Mouse (Mus musculus): Measurements from ENCODE around the gene Prkca.

Prkca gene

DNA sequence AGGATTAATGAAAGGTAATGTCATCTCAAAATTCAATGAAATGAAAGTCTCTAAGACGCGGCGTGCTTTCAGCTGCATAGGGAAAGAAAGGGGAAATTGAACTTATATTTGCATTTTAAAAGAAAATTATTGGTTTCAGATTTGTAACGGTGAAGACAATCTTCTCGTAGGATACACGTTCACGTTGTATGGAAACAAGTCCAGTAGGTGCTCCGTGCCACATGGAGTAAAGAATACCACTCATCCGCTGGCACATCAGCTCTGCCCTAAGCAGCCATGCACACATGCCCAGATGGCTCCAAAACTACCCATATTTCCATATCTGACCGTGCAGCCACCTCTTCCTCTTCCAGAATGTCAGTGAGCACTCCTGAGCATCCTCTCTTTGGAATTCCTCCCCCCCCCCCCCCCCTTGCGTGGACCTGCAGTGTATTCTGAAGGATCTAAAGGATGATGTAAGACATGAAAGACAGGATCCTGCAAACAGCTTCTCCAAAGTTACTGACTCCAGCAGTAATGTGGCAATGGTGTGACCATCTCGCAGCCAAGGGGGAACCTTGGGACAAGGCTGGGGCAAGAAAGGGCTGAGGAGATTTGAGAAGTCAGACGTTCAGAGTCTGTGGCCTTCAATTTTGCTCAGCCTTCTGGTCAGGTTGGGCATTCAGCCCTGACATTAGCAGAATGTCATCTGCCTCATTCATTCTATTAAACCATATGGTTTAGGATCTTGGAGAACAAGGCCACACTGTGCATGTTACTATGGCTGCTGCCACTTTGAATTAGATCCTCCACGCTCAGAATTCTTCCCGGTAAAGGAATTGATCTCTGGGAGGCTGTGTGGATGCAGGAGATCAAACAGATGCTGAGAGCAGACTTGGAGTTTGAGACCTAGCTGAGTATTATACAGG is 142.8 kb downstream of the Prkca start:
- no peak for DNase-seq

- DNase-seq = no peak
These were observed 144.2 kb downstream of the Prkca start for GRCm38 (mm10) chr11:108199429-108199985.

- DNase-seq = no peak
These were observed 145.1 kb downstream of the Prkca start for GRCm38 (mm10) chr11:108198592-108198991.

DNA sequence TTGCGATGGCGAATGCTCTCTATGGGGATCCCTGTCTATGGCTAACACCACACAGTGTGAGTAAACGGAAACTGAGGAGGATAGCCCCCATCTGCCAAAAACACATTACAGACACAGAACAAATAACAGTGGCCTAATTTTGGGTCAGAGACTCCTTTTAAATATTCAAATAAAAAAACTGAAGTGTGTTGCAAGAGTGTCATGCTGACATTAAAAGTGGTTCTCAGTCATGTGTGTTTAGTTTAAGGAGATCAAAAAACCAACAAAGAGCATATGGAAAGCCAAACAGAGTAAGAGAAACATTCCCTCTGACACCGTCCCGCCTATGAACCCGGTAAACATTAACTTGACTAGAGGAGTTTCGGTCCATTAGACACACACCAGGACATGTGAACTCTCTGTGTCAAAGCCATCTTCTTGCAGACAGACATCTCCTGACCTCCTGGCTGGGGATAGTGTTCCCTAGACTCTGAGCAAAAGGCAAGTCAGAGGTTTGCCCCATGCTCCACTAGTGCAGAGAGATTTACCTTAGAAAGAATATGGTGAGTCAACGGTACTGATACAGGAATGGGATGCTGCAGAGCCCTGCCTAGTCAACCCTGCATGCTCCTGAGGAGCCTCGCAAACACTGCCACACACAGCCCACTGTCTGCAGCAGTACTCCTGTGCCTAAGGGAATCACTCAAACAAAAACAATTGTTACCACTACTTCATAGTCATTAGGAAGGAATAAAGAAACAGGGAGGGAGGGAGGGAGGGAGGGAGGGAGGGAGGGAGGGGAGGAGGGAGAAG is 146.1 kb downstream of the Prkca start:
- DNase-seq = no peak

GRCm38 (mm10) chr11:108196796-108197195 is 146.9 kb downstream of the Prkca start:
- DNase-seq = no peak

DNA sequence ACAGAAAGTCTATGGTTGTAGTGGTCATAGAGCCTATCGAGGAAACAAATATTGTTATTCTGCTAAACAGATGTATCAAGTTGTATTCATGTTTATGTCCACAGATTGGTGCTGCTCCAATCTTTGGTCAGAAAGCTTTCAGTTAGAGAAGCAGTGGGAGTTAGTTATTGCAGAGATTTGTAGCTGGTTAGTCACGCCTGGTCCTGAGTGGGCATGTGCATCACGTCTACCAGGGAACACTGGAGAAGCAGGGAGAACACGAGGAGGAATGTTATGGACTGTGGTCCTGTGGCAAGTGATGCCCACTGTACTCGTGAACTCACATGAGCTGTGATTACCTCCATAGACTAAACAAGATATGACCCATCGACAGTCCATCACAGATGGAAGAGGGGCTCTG is 153.4 kb downstream of the Prkca start:
- DNase-seq = no peak

DNA sequence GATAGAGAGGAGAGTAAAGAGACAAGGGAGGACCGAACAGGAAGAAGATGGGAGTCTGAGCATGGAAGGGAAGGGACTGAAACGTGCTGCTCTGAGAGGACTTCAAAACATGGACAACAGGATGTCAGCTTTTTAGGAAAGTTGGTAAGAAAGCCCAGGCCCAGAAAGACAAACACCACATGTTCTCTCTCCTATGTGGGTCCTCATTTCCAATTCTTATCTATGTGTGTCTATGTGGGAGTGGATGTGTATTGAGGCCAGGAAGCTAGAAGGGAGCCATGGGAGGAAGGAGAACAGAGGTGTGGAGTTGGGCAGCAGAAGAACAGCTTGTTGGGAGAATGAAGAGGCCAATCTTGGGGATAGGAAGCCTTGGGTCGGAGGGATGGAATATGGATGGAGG is 154.4 kb downstream of the Prkca start:
- no peak for DNase-seq

GRCm38 (mm10) chr11:108182421-108182820 is 161.3 kb downstream of the Prkca start:
- DNase-seq = peak; percentile 63

DNA sequence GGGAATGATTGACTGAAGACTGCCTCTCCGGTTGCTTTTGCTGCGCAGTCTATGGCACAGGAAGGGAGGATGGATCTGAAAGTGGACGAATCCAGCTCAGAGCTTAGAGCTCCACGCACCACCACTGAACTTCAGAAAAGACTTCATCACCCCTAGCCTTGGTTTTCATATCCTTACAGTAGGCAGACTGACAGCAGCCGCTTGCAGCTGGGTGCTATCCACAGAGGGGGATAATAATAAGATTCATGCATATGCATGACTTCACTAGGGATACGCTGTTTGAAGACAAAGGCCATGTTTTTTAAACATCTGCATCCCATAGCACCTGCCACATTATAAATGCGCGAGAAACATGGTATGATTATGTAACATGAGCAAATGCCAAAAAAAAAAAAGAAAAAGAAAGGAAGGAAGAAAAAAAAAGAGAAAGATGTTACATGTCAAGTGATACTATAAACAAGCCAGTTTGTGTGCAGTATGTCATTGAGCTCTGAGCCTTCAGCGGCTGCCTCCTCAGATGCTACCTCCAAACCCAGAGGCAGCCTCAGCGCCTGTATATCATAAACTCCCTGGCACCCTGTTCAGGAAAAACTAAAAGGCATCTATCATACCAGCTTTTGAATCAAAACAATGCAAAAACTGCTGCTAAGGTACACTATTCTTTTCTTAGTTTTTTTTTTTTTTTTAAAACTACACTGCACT is 162.6 kb downstream of the Prkca start:
- DNase-seq = no peak

GRCm38 (mm10) chr11:108178802-108179201 is 164.9 kb downstream of the Prkca start:
- no peak for DNase-seq

GRCm38 (mm10) chr11:108178258-108178657 is 165.5 kb downstream of the Prkca start:
- DNase-seq = no peak

- no peak for DNase-seq
These were observed 167.0 kb downstream of the Prkca start for GRCm38 (mm10) chr11:108176715-108177114.

- no peak for DNase-seq
These were observed 171.8 kb downstream of the Prkca start for GRCm38 (mm10) chr11:108171917-108172316.

GRCm38 (mm10) chr11:108171260-108171659 is 172.5 kb downstream of the Prkca start:
- DNase-seq = no peak

- no peak for DNase-seq
These were observed 173.6 kb downstream of the Prkca start for GRCm38 (mm10) chr11:108170107-108170506.

GRCm38 (mm10) chr11:108165725-108166124 is 178.0 kb downstream of the Prkca start:
- no peak for DNase-seq

DNA sequence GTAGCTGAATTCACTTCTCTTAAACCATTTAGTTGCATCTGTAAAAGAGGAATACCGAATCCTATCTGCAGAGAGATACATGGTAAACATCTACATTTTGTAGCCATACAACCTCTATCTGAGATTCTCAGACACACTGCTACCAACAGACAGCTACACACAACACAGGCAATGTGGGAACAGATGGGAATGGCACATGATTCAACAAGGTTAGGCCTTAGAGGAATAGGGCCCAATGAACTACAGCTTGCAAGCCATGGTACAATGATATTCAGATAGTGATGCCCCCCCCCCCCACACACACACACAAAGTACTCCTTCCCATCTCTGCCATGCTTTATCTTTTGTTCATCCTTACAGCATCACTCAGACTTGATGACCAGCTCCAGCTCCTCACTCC is 181.1 kb downstream of the Prkca start:
- no peak for DNase-seq

DNA sequence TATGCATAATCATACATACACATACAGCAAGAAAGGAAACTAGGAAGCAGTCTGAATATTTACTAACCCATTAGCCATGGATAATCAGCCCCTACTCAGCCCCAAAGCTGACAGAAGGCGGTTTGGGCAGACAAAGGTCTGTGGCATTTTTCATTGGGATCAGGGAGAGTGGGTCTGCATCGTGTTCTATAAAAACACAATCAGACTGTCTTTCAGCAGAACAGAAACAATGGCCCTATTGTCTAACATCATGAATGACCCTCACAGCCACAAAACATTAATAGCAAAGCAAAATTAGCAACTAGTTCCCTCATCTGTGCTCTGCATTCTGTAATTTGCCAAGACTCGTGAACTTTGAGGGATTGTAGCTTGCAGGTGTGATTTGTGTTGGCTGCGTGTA is 181.6 kb downstream of the Prkca start:
- DNase-seq = no peak

- DNase-seq = no peak
These were observed 183.7 kb downstream of the Prkca start for GRCm38 (mm10) chr11:108160056-108160455.

- no peak for DNase-seq
These were observed 185.7 kb downstream of the Prkca start for GRCm38 (mm10) chr11:108158046-108158445.

DNA sequence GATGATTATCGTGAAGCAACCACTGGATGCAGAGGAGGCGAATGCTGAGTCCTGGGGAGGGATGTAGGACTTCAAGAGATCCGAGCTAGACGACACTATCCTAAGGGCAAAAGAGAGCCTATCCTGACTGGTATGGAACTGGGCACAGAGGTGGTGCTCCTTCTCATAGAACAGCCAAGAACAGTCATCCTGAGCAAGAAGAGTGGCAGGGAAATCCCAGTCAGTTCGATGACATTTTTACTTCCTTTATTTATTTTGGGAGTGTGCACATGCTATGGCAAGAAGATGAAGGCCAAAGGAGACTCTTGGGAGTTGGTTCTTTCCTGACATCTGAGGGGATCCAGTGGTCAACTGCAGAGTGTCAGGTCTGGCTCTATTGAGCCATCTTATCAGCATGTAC is 186.7 kb downstream of the Prkca start:
- DNase-seq = no peak

GRCm38 (mm10) chr11:108156107-108156506 is 187.6 kb downstream of the Prkca start:
- DNase-seq = no peak

DNA sequence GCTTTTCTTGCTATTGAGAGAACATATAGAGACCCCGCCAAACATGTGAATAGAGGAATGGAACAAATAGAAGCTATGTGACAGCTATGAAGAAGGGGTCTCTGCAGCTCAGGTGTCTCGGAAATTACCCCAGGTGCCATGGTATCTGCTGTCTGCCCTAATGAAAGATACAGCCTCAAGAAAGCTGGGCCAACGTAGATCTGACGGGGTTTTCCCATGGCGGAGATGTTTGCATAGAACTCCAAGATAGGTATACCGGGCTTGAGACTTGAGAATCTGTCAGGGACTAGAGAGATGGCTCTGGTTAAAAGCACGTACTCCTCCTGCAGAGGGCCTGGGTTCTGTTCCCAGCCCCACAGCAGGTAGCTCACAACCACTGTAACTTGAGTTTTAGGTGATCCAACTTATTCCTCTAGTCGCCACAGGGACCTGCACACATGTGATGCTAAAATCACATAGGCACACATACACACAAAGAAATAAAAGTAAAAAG is 188.6 kb downstream of the Prkca start:
- DNase-seq = no peak
